Mouse (Mus musculus) spleen, embryonic (tissue): ENCODE measurements around the gene Cbarp.

Source experiments
- CTCF ChIA-PET: fragments of 350-600 bp; sonication (Branson Sonifier 250); formaldehyde crosslinking; loops from one replicate; lab custom pipeline; 2022; lab: Charles Lee

The Cbarp gene

GRCm38 (mm10) chr10:80146568-80147011 is 6.0 kb upstream of the Cbarp start:
- CTCF ChIA-PET = interaction anchor here (0.5 to 3.1 kb wide), 2 partner anchors 18 to 218 kb away, joined by 4 to 23 read pairs; no protein-coding TSS in a partner anchor

DNA sequence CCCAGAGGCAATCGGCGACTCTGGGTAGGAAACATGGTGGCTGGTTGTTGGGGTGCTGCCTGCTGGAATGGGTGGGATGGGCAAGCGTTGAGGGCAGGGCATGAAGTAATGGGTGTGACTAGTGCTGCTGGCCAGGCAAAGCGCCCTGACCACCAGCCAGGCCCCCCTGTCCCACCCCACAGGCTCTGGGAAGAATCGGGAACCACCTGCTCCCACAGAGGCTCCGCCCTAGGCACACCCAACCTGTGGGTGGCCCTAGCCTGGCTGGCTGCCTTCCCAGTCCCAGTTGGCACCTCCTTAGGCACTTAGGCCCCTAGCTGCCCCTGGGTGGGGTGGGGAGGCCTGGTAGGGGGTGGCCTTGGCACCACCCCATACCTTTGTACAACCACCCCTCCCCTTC is 5.3 kb upstream of the Cbarp start:
- CTCF ChIA-PET = interaction anchor here (0.5 to 3.1 kb wide), 2 partner anchors 19 to 218 kb away, joined by 4 to 23 read pairs; no protein-coding TSS in a partner anchor

- CTCF ChIA-PET = interaction anchor here (1.1 to 3.1 kb wide), 3 partner anchors 19 to 23 kb away, joined by 3 to 23 read pairs (median 4); no protein-coding TSS in a partner anchor
These were observed 4.5 kb upstream of the Cbarp start for GRCm38 (mm10) chr10:80144864-80145838.

DNA sequence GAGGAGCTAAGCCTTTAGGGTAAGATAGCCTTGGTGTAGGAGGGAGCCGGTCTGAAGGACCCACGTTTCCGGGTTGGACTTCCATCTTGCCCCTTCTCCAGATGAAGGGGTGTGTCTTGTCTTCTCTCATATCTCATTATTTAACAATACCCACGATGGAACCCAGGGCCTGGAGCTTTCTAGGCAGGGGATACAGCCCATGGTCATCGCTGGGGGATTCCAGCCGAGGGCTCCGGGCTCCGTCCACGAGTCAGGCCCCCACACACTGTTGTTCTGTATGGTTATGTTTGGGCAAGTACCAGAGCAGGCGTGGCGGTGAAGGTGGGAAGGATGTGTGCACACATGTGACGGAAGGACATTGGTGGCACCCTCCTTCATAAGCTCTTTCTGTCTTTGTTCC is 3.5 kb upstream of the Cbarp start:
- CTCF ChIA-PET = interaction anchor here (0.6 to 1.8 kb wide), 4 partner anchors 18 to 57 kb away, joined by 3 to 11 read pairs (median 6); no protein-coding TSS in a partner anchor

- CTCF ChIA-PET = interaction anchor here (1.0 to 1.8 kb wide), 2 partner anchors 19 to 26 kb away, joined by 5 to 11 read pairs; no protein-coding TSS in a partner anchor
These were observed 3.0 kb upstream of the Cbarp start for GRCm38 (mm10) chr10:80143664-80144063.

DNA sequence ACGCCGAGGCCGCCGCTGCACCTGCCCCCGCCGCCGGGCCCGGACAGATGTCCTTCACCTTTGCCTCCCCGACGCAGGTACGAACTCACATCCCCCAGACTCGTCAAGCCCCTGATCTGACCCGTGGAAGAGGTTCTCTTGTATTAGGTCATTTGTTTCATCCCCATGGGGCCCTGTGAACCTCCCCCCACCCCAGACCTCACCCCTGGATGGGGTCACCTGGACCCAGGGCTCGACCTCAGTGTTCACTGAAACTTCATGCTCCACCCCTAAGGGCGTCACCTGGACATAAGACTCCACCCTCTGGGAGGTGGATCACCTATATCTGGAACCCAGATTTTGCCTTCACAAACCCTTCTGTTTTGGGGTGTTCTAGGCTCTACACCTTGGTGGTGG is 1.9 kb upstream of the Cbarp start:
- CTCF ChIA-PET = interaction anchor here (0.6 to 1.8 kb wide), 2 partner anchors 20 to 1043 kb away, joined by 5 read pairs; no protein-coding TSS in a partner anchor

GRCm38 (mm10) chr10:80141786-80142529 is 1.3 kb upstream of the Cbarp start:
- CTCF ChIA-PET = interaction anchor here (1.4 to 1.8 kb wide), 2 partner anchors 20 to 153 kb away, joined by 5 read pairs; no protein-coding TSS in a partner anchor

DNA sequence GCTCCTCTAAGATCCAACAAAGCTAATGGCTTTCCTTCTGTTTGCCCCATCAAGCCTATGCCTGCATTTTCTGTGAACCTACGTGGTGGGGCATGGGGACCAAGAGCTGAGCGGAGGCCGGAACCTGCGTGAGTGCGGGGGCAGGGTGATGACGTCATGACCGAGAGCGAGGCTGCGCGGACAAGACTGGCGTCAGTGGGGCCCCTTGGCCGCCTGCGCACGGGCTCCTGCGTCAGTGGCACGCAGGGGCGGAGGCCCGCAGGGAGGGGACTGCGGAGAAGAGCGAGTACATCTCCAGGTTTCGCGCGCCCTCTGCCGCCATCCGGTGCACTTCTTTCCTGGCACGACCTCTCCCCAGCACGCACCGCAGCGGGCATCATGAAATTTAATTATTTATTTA is 608 bp upstream of the Cbarp start:
- CTCF ChIA-PET = interaction anchor here (0.5 to 1.4 kb wide), 8 partner anchors 12 to 213 kb away, joined by 3 to 6 read pairs (median 4); partner anchors contain the start of genes Cirbp and Stk11

GRCm38 (mm10) chr10:80139975-80140665 is 515 bp downstream of the Cbarp start:
- CTCF ChIA-PET = interaction anchor here (0.6 to 1.0 kb wide), 3 partner anchors 16 to 155 kb away, joined by 3 to 5 read pairs (median 3); no protein-coding TSS in a partner anchor

- CTCF ChIA-PET = interaction anchor here (0.5 to 0.7 kb wide), 2 partner anchors 155 to 413 kb away, joined by 3 to 4 read pairs; no protein-coding TSS in a partner anchor
These were observed 1.2 kb downstream of the Cbarp start for GRCm38 (mm10) chr10:80139439-80139775.

DNA sequence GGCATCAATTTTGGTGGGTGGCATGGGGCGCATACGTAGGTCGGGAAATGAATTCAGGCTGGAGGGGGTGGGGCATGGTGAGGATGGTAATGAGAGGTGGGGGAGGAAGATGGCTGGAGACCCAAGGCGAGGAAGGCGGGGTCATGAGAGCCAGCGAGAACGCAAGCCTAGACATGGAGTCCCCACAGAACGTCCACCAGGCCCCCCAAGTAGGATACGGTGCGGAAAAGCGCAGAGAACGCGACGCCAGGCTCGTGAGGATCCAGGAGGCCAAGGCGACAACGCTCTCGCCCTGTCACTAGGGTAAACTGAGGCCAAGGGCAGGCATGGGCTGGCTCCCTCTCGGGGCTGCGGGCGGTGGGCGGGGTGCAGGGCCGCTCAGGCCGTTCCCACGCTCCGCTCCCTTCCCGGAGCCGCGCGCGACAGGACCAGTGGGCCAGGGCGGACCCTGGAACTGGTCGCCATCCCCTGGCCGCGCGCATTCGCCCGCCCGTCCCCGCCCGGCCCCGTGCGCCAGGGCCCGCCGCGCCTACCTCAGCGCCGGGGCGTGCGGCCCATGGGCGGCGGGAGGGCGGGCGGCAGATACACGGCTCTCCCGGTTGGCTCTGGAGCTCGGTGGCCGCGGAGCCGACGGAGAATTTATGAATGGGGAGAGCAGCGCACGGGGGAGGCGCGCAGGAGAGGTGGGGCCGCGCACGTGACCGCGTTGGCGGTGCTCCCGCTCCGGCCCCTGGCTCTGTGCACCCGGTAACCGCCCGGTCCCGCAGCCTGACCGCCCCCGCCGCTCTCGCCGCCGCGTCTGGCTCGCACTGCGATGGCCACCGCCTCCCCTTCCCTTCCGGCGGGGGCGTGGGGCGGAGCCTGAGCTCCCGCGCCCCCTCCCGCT is 1.8 kb downstream of the Cbarp start, which contains the start of gene Atp5d:
Atp5d (plus strand) TSS at position 80 of the 886 bp plus-strand sequence.
- CTCF ChIA-PET = interaction anchor here (0.5 kb wide), 1 partner anchor 412 kb away, joined by 4 read pairs; no protein-coding TSS in a partner anchor

GRCm38 (mm10) chr10:80137626-80138552 is 2.7 kb downstream of the Cbarp start:
- CTCF ChIA-PET = no interaction called here

DNA sequence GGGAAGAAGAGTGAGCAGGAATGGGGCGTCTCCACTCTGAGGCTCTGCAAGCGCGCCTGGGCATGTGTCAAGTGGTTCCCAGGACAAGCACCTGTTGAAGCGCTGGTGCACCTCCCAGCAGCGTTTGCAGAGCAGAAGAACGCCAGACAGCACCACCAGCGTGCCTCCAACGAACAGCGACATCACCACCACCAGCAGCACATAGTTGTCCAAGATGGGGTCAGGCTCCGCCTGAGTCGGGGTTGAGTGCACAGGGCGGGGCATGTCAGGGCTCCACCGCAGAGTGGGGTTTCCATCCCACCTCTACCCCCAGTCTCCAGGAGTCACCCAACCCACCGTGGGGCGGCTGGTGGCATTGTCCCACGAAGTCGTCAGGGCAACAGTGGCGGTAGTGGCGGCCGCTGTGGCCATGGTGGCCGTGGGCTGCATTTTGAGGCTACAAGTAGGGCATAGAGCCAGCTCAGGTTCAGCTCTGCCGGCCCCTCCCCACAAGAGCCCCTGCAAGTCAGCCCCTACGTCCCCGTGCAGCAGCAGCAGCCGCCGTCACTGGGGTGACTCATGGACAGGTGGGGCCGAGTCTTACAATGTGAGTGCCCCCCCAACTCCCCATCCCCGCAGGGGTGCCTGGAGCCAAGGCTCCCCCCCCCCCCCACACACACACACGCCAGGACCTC is 3.5 kb downstream of the Cbarp start:
- CTCF ChIA-PET = no interaction called here

DNA sequence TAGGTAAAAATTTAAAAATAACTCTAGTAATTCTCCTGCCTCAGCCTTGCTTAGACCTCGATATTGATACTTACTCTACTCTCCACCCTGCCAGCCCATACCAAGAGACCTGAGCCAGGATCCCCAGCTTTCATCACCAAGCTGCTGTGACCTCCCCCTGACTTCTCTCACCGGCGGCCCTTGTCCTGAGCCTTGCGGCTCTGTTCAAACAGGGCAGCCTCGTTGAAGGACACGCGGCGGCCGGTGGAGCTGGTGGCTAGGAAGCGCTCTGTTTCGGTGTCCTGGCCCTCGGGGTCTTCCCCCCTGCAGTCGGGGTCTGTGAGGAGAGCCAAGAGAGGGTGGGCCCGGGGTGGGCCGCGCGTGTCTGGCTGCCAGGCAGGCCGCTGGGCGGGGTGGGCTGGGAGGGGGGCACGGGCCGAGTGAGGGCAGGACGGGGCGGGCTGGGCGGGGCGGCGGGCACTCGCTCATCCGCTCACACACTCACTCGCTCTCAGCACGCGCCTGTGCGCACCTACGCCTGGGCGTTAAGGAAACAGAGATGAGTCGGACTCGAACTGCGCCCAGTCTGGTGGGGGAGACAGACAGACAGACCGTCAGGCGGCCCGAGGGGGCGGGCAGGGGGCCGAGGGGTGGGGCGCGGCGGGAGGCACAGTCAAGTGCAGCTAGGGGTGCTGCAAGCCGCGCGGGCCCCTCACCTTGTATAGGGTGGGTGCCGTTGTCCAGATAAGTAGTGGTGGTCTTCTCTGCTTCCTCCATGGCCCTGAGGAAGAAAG is 4.3 kb downstream of the Cbarp start:
- CTCF ChIA-PET = no interaction called here

- CTCF ChIA-PET = no interaction called here
These were observed 5.0 kb downstream of the Cbarp start for GRCm38 (mm10) chr10:80135641-80136040.

DNA sequence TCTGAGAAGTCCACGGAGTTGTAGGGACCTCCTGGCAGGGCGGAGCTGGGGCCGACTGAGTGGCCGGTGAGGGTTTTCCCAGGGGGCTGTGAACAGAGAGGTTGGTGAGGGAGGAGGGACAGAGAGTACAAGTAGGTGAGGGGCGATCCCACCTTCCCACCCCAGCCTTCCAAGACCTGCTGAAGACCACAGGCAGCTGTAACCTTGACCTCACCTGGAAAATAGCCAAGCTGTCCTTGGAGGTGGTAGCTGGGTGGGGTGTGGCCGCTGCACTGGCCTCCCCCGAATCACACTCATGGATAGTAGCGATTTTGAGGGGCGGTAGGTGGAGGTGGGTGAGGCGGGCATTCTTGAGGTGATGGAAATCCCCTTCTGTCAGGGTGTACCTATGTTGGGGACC is 5.5 kb downstream of the Cbarp start:
- CTCF ChIA-PET = no interaction called here

GRCm38 (mm10) chr10:80134421-80134820 is 6.2 kb downstream of the Cbarp start:
- CTCF ChIA-PET = no interaction called here
